Mouse (Mus musculus): ENCODE data around the gene Vmn2r2.

- TF ChIP-seq CTCF (conservative IDR thresholded peaks at IDR 0.05; ENCODE audit: low read length), result no peak
- TF ChIP-seq NANOG (IDR thresholded peaks at IDR 0.05; ENCODE audit: borderline replicate concordance, low read length), result no peak
- no peak for TF ChIP-seq POU5F1 (IDR thresholded peaks at IDR 0.05; ENCODE audit: borderline replicate concordance, low read length)
Observed at GRCm38 (mm10) chr3:64081247-64081646, 60.5 kb downstream of the Vmn2r2 start, which contains the start of gene Vmn2r1.
